Mouse (Mus musculus) brain, embryonic 18.5 days (tissue): ENCODE measurements at regions not wholly inside any gene's neighbourhood (a gene's known extent, or its start where the extent isn't known, plus 50 kb on each side); places are given as distances from the start of the nearest gene placed in this dataset.

Experiments used
- DNase-seq: peaks from one replicate; pipeline ENCODE4 v3.0.0-alpha.2; 2012; ENCODE audit warnings: low read depth, low spot score

DNA sequence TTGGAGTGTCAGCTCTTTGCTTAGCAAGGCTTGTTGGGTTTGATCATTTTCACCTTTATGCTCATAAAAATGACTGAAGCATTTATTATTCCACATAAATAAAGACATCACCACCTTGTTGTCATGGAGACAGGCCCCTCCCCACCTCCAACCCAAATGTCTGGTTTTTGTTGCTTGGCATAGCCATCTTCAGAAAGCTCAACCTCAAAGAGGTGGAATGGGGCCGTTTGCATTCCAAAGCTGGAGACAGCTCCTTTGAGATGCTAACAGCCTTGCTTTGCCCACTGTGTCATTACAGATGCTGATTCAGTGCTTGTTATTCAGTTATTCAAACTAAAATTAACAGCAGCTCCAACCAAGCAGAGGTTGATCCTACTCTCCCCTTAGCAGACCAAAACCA lies 51.9 kb upstream of the Lgalsl start:
- no peak for DNase-seq

DNA sequence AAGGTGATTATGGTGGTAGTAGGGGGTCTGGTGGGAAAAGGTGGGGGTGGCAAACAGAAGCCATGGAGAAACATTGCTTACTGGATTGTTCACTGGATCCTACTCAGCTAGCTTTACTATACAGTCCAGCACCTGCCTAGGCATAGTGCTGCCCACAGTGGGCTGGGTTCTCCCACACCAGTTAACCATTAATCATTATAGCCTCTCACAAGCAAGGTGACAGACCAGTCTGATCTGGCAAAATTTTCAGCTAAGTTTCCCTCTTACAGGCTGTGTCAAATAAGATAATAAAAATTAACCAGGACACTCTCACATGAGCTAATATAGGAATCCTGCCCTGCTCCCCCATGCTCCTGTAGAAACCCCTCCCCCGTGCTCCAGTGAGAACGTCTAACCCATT lies 53.1 kb upstream of the Lgalsl start:
- DNase-seq, result no peak

DNA sequence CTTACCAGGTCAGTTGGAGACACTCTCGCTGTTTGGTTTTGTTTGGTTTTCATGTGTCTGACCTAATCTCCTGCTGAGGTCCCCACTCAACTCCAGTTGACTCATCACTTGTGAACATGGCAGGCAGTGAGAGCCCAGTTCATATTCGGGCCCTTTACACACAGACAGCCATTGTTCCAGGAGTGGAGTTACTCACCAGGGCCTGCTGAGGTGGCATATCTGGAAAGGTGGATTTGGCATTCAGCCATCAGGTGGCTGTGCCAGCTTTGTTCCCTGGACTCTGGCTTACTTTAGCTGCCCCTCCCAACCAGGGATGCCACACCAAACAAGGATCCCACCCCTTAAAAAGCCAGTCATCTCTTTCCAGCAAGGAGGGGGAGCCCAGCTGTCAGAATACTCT lies 56.2 kb upstream of the Lgalsl start:
- DNase-seq, result no peak

DNA sequence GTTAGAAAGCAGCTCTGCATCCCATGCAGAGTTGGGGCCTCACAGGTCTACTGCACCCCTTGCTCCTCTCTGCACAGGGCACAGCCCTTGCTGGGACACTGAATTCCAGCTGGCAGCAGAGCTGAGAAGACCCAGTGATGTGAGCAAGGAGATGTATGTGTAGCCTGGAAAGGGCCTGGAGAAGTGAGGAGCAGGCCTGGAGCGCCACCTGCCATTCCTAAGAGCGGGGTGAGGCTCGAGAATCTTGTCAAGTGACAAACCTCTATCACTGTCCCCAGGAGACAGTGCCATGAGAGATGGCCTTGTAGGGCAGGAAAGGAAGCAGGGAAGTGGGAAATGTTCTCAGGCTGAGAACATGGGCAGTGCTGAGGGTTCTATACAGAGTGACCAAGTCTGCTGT lies 59.6 kb upstream of the Lgalsl start:
- no peak for DNase-seq

DNA sequence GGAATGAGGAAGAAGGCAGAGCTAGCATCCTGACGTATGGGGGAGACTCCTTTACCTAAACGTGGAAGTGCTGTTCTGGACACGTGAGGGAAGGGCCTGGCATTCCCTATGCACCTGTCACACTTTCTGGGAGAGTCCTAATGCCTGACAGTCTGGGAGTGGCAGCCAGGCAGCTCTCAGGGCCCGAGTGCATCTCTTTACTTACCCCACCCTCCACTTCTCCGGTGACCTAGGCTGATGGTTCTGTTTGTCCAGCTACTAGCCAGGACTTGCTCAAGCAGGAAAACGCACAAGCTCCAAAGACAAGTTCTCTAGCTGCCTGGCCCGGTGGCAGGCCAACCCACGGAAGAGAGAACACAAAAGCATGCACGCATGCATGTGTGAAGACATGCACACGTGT lies 60.9 kb upstream of the Lgalsl start:
- DNase-seq, result no peak

DNA sequence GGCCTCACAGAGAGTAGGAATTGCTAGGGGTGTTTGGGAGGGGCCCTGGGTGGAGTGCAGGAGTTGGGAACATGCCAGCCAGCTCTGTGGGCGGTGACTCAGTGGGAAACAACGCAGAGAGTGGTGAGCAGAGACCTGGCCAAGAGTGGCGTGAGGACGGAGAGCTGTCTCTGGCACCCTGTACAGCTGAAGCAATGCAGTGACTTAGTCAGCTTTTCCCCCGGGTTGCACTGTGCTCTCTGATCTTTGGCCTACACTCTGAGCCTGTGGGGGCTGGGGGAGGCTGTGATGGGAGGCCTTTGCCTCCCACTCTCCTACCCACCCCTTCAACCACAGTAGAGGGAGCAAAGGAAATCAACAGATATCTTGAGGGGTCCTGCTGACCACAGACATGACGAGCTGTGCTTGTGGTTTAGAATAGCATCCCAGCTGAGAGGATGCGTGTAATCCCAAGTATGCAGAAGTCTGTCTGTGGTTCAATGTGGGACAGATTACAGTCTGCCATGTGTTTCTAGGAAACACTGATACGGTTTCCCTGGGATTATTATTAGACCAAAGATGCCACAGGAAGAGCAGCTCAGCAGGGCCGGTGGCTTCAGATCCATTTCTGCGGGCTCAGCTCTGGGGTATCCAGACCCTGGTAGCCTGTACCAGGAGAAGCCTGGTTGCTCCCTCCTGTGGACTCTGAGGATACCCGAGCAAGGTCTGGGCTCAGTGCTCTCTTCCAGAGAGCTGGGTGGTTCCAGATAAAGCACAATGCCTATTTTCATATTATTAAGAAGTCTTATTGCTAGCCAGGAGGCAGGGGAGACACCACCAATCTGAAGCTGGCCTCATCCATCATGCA lies 65.6 kb upstream of the Lgalsl start:
- DNase-seq, result no peak

DNA sequence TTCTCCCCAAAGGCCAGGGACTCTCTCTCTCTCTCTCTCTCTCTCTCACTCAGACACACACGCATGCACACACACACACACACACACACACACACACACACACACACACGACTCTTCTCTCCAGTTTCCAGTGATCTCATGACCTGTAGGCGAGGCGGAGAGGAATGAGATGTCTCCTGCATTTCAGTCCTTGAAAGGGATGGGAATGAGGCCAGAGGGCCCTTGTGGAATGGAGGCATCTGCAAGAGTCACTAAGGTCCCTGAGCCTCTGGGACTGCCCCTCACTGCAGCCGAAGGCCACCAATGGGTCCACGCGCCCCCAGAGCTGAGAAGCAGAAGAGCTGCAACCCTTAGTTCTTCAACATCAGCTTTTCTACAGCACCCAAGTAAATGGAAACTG lies 66.6 kb upstream of the Lgalsl start:
- no peak for DNase-seq

DNA sequence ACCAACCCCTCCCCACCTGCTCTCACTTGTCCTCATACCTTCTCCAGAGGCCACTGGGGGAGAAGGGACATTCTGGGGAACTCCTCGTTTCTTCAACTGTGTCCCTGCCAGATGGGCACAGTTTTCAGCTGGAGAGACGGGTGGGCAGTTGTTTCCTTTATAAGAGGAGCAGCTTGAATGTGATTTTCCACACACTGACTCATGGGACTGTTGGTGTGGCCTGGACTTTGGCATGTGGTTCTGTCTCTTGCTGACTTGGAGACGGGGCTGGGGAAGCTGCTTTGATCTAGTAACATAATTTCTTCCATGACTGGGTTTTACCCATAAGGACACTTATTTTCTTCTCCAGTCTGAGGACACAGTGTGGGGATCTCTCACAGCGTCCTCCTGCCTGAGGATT lies 67.7 kb upstream of the Lgalsl start:
- no peak for DNase-seq

DNA sequence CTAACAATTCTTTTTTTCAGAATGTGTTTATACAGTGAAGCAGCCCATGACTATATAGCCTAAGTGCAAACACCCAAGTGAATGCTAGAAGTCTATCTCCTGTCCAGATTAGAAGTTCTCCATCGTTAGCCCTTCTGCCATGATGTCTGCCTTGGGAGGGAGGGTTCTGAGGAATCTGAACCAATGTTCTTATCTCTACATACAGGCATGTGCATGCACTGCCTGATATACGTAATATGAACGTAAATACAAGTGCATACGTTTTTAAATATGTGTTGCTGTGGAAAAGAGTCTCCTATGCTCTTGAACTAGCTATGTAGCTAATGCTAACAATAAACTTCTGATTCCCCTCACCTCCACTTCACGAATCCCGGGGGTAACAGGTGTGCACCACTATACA lies 68.9 kb upstream of the Lgalsl start:
- no peak for DNase-seq

DNA sequence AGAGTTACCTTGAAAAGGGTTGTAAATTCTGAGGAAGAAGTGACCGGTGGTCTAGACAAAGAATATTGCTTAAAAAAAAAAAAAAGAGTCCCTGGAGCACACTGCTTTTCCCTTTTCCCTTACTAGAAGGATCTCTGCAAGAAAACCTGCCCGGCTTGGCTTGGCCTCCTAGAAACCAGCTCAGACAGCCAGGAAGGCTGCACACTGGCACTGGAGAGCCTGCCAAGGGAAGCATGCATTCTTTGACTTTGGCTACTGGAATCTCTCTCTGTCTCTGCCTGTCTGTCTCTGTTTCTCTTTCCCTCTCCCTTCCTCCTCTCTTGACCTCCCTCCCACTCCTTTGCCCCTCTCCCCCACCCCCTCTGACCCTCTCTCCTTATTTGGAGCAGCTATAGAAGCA lies 71.1 kb upstream of the Lgalsl start:
- no peak for DNase-seq

DNA sequence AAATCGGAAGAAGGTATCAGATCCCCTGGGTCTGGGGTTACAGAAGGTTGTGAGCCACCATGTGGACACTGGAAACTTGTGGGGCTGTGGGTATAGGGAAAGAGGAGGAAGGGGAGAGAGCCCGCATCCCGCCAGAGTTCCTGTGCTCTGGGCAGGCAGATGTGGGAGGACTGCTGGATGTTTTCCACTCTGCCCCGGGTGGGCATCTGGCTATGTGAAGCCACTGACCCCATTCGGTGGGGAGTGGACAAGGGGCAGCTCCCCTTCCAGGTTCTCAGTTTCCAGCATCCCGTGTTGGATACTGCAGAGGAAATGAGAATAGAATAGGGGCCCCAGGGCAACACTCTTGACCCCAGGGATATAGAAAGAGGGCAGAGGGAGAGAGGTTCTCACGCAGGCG lies 72.1 kb upstream of the Lgalsl start:
- no peak for DNase-seq

DNA sequence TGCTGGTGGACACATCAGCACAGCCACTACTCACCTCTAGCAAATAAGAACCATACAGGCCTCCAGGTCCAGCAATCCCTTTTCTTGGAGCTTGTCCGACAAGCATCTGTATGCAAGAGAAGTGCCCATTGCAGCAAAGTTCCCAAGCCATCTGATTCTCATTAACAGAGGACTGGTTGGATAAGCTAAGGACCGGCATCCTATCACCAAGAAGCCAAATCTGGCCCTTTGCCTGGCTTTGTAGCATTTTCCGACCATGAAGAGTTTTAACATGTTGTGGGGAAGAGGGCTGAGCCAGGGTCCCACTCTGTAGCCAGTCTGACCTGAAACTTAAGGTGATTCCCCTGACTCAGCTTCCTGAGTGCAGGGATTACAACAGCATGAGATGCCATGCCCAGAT lies 77.1 kb upstream of the Lgalsl start:
- DNase-seq, result no peak

DNA sequence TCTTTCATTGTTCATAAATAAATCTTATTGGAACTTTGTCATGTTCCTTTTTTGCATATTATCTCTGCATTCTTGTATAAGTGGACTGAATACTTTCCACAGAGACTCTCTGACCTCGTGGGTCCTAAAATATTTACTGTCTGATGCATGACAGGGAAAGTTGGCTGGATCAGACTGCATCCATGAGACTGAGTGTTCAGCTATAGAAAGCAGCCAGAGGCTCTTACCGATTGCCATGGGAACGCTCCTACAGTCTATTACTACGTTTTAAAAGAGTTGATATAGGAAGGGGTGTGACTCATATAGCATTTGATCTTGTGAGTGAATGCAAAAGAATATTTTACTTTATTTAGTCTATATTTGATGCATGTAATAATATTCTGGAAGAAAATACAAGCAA lies 77.6 kb upstream of the Lgalsl start:
- DNase-seq, result no peak

DNA sequence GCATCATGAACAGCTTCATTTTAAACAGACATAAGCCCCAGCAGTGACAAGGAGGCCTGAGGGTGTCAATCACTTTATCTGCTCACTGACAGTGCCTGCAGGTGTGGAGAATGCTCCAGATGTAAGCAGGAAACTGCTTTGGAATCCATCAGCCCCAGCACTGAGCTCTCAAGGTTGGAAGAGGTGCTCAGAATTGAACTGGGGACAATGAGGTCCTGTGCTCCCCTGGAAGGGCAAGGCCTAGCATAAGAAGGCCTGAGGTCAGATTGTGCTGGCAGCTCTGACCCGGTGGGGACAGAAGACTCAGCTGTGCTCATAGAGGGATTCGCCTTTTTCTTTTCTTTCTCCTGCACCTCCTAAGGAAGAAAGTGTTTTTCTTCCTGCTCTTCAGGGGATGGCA lies 82.2 kb upstream of the Lgalsl start:
- no peak for DNase-seq

DNA sequence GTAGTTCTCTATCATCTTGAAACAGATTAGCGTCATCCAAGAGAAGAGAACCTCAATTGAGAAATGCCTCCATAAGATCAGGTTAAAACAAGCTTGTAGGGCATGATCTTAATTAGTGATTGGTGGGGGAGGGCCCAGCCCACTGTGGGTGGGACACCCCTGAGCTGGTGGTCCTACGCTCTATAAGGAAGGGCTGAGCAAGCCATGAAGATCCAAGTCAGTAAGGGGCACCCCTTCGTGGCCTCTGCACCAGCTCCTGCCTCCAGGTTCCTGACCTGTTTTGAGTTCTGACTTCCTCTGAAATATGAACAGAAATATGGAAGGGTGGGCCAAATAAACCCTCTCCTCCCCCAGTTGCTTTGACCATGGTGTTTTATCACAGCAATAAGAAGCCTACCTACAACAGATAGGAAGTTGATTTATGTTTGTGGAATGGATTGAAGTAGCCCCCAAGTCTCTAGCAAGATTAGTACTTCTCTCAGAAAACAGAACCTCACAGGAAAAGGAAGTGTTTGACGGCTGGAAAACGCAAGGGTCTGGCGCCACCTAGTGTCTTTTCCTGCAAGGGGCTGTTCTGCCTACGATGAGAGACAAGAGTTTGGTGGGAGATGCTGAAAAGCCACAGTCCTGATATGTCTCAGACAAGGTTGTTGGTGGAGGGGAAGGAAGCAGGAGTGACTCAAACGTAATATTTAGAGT lies 82.9 kb upstream of the Lgalsl start:
- peak; percentile 51 for DNase-seq

DNA sequence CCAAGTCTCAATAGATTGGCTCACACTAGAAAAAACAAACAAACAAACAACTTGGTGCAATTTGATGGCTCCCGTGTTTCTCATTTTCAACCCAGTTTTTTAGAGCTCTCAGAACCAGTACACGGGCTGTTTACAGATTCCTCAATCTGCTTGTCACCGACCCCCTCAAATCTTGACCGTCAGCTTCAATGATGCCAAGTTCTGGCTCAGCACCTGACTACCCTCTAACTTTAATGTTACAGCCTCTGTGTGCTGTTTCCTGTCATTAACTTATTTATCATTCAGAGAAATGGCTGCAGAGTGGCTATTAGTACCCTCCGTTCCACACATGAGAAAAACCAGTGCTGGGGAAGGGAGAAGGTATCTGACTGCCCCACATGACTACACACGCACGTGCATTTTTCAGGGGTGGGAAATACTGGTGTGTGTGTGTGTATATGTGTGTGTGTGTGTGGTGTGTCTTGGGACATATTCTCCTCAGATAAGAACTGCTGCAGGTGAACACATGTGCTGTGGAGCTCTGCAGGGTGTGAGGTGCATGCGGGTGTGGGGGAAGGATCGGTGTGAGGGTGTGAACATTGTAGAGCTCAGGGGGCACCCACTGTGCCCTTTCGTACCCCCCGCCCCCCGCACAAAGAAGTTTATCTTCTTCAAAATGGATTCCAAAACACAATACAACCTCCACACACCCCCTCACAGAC lies 83.6 kb upstream of the Lgalsl start:
- DNase-seq, result no peak

DNA sequence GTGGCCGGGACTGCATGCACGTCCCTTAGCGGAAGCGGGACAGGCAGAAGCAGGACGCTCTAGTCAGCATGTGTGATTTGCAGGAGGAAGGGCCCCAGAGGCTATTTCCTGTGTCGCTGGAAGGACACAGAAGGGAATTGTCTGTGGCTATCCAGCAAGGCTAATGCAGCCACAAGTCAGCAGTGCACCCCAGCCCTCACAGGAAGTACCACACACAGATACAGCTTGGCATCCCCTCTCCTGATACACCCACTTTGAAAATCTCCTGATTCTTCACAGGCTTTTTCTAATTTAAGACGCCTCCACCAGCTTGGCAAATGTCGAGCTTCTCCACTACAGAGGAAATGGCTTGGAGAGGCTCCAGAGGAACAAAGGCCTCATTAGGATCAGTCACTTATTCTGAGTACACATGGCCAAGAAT lies 84.3 kb upstream of the Lgalsl start:
- peak; percentile 39 for DNase-seq

DNA sequence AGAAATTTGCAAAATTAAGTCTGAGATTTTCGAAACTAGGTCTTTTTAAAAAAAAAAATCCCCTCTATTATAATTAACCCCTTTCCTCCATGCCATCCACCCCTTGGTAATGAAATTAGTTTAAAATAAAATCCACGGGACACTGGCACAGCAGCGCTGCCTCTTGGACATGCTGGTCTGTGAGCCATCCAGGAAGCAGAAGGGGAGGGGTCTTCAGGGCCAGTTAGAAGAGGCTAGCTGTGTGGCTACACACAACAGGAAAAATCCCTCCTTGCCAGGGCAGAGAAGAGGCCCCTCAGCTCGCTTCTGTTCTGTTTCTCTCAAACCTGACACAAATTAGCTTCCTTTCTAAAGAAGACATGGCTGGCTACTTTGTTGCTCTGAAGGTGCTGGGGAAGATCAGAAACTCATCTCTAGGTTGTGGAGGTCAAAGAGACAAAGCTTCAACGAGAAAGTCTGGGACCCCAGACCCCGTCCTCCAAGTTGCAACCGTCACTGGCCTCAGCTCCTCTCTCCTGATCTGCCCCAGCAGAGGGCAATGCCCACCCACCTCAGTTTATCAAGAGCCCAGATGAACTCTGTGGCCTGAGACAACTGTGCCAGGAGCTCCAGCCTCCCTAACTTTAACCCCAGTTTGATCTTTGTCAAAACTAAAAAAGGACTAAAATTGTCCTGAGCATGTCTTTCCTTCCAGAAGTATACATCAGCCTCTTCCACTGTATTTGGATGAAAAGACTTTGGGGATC lies 85.0 kb upstream of the Lgalsl start:
- no peak for DNase-seq

DNA sequence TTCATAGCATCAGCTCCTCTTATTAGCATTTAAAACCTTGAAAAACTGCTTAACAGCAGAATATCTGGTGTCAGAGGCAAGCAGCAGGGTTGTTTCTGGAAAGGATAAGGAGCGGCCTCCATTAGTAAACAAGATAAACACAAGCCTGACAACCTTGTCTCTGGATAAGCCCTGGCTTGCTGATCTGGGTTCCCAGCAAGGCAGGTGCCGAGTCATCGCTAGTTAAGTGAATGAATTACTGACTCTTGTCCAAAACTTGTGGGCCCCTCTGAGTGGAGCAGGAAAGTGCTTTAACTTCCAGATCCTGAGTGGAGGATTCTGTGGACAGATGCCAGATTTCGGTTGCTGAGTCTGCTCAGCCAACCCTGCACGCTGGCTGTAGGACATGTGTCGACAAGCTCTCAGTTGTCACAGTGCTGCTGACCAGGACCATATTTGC lies 85.6 kb upstream of the Lgalsl start:
- DNase-seq, result no peak

DNA sequence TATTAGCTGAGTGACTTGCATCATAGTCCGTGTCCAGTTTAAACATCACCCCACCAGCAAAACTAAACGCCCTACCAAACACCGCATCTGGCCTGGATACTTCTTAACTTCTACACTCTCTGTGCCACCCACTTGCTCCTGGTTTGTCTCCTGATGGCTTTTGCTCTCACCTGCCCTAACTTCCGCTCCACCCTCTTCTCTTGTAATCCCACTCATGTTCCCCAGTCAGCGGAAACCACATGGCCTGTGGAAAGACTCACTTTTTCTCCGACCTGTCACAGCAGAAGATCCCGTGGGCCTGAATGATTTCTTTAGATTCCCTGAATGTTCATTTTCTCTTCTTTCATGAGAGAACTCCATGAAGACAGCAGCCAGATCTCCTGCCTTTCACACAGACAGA lies 86.1 kb upstream of the Lgalsl start:
- no peak for DNase-seq

DNA sequence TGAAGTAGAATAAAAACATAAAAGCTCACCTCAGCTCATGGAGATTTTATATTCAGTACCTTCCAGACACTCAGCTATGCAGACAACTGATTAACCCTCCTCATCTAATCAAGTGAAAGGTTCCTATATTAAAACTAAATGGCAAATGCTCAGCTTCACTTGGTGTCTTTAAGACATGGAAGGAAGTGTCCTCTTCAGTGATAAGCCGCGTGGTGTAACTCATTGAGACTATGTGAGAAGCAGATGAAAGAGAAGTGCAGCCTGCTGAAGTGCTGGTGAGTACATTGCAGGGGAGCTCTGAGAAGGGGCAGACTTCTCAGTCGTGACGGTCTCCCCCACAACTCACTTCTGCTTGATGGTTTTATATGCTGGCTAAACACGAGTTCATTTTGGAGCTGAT lies 86.6 kb upstream of the Lgalsl start:
- no peak for DNase-seq

DNA sequence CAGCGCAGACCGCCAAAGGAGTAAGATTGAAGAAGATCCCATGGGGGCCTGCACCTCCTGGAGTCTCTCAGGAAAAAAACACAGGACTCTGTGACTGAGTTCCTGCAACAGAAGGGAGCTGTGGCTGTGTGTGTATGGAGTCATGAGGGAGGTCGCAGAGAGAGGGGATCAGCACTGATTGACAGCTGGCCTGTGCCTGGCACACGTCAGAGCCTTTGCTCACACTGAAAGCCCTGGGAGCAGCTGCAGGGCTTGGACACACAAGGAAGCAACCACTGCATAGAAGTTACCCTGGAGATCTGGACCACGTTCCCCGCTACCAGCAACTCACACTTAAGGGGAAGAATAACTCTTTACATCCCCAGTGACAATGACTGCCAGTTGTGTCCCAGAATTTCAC lies 92.3 kb upstream of the Lgalsl start:
- no peak for DNase-seq
